Mouse (Mus musculus): ENCODE results near the gene Csmd2.

The Csmd2 gene

DNA sequence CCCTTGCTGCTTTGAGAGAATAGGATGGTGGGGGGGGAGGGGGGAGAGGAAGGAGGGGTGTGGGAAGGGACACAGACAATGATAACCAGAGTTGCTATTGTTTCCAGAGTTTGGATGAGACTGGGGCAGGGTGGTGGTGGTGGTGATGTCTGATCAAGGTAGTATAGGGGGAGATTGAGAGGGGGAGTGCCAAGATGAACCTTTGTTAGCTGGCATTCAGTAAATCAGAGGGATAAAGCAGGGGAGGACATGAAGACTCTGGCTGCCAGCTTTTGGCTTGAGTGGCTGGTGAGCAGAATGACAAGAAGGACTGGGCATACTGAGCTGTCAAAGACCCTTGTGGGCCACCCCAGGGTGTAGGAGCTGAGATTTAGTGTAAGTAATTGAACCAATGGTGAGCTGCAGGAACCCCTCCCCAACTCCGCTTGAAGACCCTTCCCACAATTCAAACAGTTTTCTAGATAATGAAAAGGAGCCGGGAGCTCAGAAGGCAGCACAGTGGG, 254.2 kb downstream of the Csmd2 start:
- no peak for DNase-seq (ENCODE audit: low spot score in 2 of 2)

DNA sequence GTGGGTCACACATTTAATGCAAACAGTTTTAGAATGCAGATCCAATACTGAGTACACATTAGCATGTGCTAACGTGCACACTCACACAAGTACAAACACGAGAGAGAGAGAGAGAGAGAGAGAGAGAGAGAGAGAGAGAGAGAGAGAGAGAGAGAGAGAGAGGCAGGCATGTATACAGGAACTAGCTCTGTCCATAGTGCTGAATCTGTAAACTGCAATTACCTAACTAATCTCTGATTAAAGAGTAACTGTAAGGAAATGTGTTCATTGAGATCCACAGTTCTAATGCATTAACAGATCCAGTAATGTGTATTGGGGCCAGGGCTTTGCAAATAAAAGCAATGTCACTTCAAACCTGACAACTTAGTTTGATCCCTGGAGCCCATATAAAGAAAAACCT, 257.5 kb downstream of the Csmd2 start:
- DNase-seq (ENCODE audit: low spot score in 2 of 2) = no peak

DNA sequence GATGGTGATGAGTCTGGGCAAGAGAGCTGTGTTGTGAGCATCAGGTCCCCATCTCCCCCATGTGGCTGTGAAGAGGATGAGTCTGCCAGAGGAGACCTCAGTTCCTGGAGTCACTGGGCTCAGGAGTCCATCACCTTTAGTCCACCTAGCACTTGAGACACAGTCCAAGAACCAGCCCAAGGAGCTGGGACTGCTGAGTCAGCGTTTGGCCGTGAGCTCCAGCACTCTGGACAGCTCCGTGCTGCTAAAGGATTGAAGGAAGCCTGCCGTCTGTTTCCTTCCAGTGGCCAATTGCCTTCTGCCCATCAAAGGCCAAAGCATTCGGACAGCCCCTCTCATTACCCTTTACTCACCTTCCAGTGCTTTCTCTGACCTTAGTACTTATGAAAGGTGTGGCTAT, 261.0 kb downstream of the Csmd2 start:
- peak in 1 of 2 experiments; percentile 4 for DNase-seq (ENCODE audit: low spot score in 2 of 2)

DNA sequence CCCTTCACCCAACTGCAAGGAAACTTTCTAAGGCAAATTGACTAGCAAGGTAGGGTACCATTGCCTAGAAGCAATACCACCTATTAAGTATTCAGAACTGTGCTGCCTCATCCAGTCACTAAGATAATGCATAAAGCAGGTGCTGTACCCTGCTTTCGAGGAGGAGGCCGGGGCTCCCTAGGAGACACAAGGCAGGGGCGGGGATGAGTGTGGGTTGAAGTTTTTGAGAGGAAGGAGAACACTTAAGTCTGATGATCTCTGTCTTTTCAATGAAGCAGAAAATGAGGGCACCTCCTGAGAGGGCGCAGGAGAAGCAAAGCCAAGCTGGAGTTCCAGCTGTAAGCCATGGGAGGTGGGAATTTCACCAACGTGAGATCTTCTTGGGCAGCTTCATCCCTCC, 271.6 kb downstream of the Csmd2 start:
- DNase-seq (ENCODE audit: low spot score in 2 of 2) = no peak

DNA sequence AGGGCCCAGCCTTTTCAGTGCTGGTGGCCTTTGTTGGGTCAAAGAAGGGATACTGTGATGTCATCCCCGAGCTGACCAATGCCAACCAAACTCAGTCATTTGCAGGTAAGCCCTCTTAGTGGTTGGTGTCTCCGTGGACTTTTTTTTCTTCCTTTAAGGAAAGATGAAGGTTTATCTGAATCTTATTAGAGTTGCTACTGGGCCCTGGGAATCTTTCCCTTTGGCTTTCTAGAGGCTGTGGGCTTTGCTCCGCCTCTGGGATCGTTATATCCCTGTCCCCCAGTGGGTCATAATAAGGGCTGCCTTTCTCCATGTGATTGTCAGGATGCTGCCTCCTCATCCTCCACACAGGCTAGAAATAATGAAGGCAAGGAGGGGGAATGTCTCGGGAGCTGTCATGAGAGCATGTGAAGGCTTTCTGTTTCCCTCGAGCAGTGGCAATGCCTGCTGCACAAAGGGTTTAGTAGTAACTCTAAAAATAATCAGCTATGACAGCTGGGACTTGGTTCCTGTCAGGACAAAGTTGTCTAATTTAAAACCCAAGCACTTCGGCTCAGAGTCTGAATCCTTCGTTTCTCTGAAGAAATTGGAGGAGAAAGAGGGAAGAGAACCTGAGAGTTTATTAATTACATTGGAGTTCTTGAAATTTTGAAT, 273.4 kb downstream of the Csmd2 start, which contains the start of gene Hmgb4:
Gene Hmgb4 (minus strand): TSS at position 51 of the 654 bp plus-strand sequence.
- no peak for DNase-seq (ENCODE audit: low spot score in 2 of 2)

DNA sequence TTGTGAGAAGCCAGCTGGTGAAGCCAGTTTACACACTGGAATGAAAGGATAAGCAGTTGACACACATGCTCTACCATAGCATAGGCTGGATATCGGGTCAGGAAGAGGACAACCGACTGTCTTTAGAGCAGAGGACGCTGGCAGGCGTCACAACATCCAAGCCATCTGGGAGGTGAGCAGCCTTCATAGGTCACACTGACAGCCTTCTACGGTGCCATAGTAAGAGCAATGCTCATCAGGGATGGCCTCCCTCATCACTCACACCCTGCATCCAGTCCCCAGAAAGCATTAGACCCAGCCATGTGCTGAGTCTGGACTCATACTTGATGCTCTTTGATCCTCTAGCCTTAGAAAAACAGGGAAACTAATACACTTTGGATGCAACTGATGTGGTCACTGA, 276.8 kb downstream of the Csmd2 start:
- no peak for DNase-seq (ENCODE audit: low spot score in 2 of 2)

DNA sequence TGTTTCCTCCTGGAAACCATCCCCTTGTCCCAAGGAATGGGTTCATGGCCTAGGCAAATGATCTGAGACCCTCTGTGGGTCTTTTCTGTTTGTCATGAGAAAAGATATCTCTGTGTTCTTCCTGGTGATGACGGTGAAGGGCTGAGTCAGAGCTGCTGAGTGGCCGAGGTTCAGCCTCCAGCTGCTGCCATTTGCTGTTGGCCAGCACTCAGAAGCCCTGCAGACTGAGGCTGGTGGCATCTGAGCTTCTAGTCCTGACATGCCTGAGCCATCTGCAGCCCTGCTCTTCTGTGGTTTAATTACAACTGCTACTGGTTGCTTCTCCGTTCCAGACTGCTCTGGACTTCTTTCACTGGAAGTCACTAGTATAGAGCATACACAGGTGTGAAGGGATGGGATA, 277.7 kb downstream of the Csmd2 start:
- no peak for DNase-seq (ENCODE audit: low spot score in 2 of 2)

DNA sequence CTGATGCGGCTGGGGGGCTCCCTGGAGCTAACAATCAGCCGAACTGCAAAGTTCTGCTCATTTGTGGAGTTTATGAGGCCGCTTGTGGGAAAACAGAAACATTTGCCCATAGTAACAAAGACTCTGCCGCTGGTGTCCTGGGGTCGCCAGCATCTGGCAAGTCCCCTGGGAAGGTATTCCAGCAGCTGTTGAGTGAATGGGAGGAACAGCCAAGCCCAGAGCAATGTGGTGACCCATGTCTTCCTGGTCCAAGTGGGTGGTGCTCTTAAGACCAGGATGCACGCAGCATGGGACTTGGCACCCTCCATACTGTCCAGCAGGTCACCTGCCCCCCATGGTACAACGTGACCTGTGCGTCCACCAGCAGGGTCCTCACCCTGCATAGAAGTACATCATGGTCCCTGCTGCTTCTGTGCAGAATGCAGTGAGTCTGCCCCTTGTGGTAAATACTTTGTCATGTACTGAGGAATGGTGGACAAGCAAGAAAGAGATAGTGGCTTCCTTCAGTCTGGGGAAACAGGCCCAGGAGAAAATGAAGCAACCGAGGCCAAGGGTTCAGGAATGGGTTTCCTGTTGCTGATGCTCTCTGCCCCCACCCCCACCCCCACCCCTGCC, 281.7 kb downstream of the Csmd2 start:
- DNase-seq (ENCODE audit: low spot score in 2 of 2) = no peak

DNA sequence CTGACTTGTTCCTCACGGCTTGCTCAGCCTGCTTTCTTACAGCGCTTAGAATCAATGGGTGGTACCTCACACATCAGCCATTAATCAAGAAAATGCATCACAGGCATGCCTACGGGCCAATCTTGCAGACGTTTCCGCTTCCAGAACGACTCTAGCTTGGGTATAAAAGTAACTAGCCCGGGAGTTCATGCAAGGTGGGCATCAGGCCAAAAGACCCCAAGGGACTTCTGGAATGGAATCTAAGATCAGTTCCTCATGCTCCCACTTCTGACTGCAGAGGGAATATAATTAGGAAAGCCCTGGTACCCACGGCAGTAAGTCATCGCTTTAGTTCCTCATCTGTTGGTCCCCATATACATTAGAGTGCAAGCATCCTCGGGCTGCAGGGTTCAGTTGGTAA, 282.5 kb downstream of the Csmd2 start:
- DNase-seq (ENCODE audit: low spot score in 2 of 2) = no peak

DNA sequence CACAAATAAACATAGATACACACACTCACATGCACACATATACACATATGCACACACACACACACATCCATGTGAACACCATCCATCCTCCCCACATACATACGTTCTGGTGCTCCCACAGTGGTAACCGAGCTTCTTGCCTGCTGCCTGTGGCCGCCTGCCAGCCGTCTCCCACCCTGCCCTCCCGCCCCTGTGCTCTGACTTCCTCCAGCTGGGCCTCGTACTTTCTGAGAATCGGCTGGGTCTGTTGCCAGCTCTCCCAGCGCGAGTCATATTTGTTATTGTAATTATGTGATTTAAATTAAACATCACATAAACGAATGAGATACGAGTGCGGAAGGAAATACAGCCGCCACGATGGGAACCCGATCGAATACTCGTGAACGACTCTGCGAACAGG, 283.3 kb downstream of the Csmd2 start:
- no peak for DNase-seq (ENCODE audit: low spot score in 2 of 2)

DNA sequence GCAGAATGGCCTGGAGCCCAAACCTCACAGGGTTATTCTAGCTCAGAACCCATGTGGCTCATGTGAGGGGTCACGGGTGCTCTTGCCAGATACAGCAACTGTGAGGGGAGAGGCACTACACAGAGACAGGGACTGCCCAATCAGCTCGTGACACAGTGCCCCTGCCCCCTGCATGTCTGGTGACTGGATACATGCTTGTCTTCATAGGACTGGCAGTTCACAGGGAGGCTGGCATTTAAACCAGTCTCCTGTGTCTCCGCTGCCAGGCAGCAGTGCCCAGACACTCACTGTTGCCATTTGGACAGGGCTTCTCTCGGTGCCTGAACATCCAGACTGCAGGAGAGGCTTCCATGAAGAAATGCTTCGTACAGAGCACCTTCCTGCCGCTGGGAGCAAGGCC, 284.8 kb downstream of the Csmd2 start:
- DNase-seq (ENCODE audit: low spot score in 2 of 2) = no peak

DNA sequence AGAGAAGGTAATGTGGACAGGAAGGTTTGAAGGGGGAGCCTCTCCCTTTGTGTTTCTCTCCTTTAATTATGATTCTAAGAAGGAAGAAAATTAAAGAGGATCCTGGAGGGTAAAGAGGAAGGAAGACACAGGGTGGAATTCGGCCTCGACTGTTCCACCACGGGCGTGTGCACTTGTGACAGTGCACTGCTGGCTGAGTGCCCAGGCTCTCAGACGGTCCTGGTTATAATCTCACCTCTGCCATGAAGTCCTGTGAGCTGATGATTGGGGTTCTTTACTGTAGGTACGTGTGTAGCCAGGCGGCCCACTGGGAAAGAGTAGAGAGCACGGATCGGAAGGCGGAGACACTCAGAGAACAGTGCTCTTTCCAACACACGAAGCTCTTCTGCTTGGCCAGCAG, 285.5 kb downstream of the Csmd2 start:
- no peak for DNase-seq (ENCODE audit: low spot score in 2 of 2)

DNA sequence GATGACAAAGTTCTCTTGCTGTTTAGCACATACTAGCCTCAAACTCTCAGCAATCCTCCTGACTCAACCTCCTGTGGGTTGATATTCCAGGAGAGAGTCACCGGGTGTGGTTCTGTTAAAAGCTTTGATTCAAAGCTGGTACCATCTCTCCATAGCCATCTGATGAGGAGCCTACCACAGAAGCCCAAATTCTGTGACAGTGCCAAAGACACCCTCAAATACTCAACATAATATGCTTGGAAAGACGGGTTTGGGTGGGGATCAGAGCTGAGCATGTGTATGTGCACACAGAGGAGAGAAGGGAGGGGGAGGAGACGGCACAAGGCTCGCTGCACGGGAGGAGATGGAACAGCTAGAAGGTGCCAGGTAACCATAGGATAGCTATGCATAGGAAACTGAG, 287.5 kb downstream of the Csmd2 start:
- no peak for DNase-seq (ENCODE audit: low spot score in 2 of 2)

DNA sequence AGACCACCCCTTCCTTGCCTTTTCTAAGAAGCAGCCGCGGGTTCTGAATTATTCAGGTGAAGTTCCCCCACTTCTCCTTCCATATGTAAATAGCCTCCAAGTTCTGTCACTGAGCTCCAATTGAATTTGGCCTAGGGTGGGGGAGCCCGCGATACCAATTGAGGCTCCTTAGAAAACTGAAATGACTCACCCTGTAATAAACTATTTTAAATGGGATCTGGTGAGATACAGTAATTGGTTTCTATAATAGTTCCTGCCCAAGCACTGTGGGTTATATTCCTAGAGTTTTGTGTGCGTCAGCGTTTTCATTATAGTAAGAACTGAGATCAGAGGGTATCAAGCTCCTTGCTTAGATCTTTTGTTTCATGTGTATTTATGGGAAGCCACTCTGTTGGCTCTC, 287.9 kb downstream of the Csmd2 start:
- DNase-seq (ENCODE audit: low spot score in 2 of 2) = no peak

DNA sequence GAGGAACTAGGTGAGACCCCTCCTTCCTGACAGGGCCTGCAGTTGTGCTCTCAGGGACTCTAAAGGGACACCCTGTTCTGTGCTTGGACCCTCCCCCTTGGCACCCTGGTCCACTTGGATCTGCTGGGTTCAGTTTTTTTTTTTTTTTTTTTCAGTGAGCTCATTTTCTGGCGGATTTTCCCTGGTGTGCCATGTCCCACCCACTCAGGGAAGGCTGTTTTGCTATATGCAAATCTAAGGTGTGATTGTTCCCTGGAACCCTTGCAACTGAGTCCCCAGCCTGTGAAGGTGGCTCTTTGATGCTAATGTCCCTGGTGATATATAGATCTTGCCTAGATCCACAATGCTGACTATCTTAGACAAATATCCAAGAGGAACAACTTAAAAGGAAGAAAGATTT, 297.4 kb downstream of the Csmd2 start:
- DNase-seq (ENCODE audit: low spot score in 2 of 2) = no peak

DNA sequence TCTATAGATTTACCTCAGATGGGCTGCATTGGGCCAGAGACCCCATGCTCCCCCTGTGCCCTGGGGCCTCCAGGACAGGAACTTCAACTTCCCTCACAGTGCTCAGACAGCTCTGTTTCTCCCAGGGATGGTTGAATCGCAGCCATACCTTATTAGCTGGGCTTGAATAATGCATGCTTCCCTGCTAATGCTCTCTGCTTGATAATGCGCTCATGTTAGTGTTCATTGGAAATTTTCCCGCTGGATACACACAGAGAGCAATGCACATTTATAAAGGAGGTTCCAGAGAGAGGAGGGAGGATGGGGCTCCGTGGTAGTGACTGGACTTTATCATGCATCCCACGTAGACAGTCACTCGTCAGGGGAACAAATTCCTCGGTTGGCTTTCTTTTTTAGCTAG, 300.4 kb downstream of the Csmd2 start:
- no peak for DNase-seq (ENCODE audit: low spot score in 2 of 2)

DNA sequence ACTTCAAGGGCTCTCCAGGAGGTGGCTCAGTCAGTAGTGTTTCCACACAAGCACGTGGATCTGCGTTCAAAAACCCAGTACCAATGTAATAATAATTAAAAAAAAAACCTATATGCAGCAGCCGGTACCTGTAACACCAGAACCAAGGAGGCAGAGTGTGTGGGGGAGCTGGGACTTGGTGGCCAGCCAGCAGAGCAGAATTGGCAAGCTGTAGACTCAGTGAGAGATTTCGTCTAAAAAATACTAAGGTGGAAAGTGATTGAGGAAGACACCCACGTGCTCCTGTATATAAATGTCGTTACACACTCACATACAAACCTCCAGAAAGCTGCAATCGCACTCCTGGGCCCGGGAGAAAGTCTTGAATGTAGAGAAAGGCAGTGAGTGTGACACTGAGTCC, 316.4 kb downstream of the Csmd2 start:
- DNase-seq (ENCODE audit: low spot score in 2 of 2) = no peak

DNA sequence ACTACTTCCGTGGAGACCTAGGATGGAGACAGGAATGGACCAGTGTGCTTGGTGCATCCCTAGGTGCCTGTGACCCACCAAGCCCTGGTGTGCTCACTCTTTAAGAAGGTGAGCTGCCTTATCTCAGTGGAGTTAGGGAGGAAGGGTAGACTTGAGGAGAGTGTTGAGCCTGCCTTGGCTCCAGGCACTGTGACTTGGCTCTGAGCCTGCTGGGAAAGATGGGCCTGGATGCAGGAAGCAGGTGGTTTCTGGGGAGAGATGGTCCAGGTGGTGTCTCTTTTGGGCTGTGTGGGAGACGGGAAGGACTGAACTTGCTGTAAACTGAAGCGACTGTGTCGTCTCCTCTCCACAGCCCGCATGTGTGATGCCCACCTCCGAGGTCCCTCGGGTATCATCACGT, 318.4 kb downstream of the Csmd2 start:
- no peak for DNase-seq (ENCODE audit: low spot score in 2 of 2)

DNA sequence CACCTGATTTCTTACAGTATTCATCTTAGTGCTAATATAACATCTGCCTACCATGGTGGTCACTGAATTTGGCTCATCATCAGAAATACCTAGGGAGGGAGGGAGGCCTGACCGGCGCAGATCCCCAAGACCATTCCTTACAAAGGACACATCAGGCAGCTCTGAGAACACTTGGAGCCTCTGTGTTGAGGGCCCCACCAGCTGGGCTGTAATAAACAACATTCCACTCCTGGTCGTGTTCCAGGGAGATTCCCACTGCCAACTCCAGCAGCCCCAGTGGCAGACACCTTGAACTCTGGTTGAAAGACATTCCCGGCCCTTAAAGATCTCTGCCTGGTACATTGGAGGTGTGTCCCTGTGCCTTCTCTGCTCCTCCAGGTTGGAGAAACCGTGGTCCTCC, 327.7 kb downstream of the Csmd2 start:
- no peak for DNase-seq (ENCODE audit: low spot score in 2 of 2)

DNA sequence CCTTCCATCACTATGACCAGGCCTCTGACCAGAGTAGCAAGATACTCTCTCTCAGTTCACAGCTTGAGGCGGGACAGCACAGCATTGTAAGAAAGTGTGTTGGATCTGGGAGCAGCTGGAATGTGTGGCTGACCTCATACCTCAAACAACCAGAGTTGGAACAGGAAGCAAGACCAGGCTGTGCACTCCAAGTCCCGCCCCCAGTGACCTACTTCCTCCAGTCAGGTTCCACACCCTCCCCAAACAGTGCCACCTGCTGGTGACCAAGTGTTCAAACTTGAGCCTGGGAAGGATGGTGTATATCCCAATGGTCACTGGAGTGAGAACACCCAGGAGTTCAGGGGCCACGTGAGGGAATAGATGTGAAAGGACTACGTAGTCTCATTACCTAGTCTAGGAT, 330.3 kb downstream of the Csmd2 start:
- DNase-seq (ENCODE audit: low spot score in 2 of 2) = no peak

DNA sequence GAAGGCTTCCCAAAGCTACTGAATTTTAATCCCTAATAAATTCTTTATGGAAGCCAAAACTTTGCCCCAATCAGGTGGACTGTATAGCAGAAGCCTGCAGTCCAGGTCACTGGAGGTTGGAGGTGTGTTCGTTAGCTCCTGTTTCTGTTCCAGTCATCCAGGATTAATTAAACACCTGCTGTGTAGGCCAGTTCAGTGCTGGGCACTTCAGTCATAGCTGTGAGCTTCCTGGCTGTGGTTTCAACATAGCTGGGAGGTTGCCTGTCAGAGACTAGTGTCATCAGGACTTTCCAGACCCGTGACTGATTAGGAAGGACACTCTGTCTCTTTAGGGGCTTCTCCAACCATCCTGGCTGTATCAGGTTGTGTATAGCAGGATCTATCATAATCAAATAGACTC, 337.9 kb downstream of the Csmd2 start:
- no peak for DNase-seq (ENCODE audit: low spot score in 2 of 2)

DNA sequence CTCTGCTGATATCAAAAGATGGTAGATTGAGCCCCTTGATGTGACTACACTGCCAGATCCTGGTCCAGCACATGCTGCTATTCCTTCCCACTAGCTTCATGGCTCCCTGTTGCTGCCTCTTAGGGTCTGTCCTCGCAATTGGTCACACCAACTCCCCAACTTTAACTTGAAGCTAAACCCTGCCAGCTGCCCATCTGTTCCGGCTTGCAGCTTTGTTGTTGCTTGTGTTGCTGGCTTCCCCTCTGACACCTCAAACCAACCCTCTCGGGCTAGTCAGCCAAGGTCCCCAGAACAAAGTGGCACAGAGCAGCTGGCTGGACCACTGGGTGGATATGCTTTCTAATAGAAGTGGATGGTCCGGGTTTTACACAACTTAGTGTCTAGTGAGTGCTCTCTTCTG, 339.1 kb downstream of the Csmd2 start:
- DNase-seq (ENCODE audit: low spot score in 2 of 2) = no peak

DNA sequence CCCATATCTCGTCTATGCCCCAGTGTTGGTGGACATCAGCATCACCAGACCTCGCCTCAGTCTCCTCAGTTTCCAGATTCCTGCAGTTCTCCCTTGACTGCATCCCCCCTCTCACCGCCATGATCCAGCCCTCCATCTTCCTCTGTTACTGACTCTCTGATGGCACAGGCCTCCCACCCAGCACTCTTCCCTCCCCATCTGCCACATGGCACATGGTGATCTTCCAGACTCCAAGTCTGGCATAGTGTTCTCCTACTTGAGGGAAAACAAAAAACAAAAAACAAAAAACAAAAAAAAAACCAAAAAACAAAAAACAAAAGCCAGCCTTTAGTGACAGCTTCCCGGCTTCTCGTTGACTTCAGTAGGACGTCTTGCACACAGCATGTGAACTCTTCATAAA, 339.8 kb downstream of the Csmd2 start:
- no peak for DNase-seq (ENCODE audit: low spot score in 2 of 2)

DNA sequence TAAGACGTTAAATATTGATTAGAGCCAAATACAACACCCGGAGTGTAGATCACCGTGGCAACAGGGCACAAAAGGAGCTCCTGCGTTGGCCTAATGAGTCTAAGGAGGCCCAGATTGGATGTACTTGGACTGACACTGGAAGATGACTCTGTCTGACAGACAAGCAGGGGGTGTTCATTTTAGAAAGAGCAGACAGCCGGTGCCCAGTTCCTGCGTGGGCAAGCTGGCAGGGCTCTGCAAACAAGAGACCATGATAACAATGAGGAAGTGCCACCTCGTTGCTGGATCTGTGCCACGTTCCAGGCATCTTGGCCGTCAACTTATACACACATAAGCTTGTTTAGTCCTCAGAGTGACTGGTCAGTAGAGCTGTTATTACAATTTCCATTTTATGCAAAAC, 342.9 kb downstream of the Csmd2 start:
- no peak for DNase-seq (ENCODE audit: low spot score in 2 of 2)
